Mouse (Mus musculus): Measurements from ENCODE around the gene Rell1. TPM values are rescaled to one million over a fixed set of nuclear protein-coding genes. Genes with fewer than 3 reads are reported as not detected.

The Rell1 gene
- polyA plus RNA-seq (2015; fragmentation: Nextera tagmentation; extraction: Ambion mirVana), result 13.0 and 15.4 TPM in 2 replicates

- Histone ChIP-seq H3K27ac (ENCODE audit: low read length) (no peak within 1 kb of the TSS), H3K36me3 (ENCODE audit: control insufficient read depth, insufficient read depth) (no peaks in the 10 kb centered on the region), H3K9me3 (ENCODE audit: control insufficient read depth, low read length) (no peaks in the 10 kb centered on the region), H3K4me1 (replicated peaks; ENCODE audit: control insufficient read depth, insufficient read depth, low read length) (peaks cover 22% of the 10 kb centered on the region), H3K27me3 (replicated peaks; ENCODE audit: control insufficient read depth, insufficient read depth, low read length) (no peaks in the 10 kb centered on the region), H3K4me3 (replicated peaks; ENCODE audit: low read length) (peak within 1 kb of the TSS; percentile 83), H3K9ac (replicated peaks; ENCODE audit: low read depth, low read length) (peak within 1 kb of the TSS; percentile 75), H3K4me2 (ENCODE audit: low read length) (peak within 1 kb of the TSS; percentile 79)
- peak; percentile 96 for ATAC-seq
- WGBS, result under 1% methylated on average over 63 of the region's 85 CpGs
Measured at GRCm38 (mm10) chr5:63968443-63969415, at the start of gene Rell1. Gene Rell1 (minus strand): TSS chr5:63968897.

DNA sequence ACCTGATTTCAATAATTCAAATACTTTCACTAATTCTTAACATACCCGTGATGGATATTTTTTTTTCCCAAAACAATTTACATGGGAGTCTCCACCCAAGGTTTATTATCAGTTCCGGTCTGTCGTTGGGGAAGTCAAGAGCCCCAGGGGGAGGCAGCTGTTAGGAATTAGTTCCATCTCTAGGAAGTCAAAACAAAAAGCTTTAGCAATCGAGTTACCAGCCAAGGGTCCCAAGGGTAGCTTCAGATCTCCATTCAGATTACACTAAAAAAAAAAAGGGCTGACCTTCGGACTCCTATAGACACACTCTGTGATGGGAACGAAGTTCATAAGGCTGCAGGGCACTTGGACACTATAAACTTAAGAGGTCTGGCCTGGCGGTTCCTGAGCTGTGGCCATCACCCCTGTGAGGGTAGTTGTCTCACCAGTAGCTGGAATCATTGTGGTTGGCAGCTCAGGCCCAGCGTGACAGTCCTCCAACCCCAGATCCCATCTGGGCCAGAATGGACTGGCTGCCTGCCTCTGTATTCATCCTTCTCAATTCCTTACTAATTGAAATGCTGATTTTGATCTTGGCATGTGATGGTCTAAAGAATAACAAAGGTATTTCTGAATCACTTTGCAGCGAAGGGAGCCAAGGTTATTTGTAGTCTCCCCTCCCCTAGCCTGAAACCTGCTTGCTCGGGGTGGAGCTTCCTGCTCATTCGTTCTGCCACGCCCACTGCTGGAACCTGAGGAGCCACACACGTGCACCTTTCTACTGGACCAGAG is 44.1 kb upstream of the Rell1 start:
- Histone ChIP-seq H3K27me3 (replicated peaks; ENCODE audit: control insufficient read depth, insufficient read depth, low read length) (no peaks in the 10 kb centered on the region), H3K9me3 (ENCODE audit: control insufficient read depth, low read length) (no peaks in the 10 kb centered on the region), H3K36me3 (ENCODE audit: control insufficient read depth, insufficient read depth) (no peaks in the 10 kb centered on the region), H3K4me3 (replicated peaks; ENCODE audit: low read length) (no peak overlapping the region), H3K9ac (replicated peaks; ENCODE audit: low read depth, low read length) (no peak overlapping the region), H3K27ac (ENCODE audit: low read length) (no peak overlapping the region), H3K4me1 (replicated peaks; ENCODE audit: control insufficient read depth, insufficient read depth, low read length) (no peaks in the 10 kb centered on the region), H3K4me2 (ENCODE audit: low read length) (no peak overlapping the region)
- 90% methylated on average over 11 of the region's 13 CpGs for WGBS
- ATAC-seq, result no peak

DNA sequence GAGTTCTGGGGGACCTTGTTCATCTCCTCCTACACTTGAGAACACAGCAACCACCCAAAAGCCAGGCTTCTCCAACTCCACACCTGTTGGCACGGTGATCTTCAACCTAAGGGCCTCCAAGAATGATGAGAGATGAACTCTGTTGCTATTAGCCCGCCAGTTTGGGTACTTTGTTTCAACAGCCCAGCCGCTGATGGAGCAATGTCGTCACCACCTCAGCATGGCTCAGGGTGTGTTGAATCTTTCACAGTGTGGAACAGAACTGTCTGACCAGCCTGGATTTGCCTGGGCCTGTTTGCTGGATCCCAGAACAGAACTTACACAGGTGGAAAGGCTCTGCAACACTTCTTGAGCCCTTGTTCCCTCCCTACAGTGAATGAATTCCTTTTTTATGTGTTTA is 37.9 kb upstream of the Rell1 start:
- 85% methylated on average over 4 of the region's 4 CpGs for WGBS
- H3K9ac ChIP-seq (replicated peaks; ENCODE audit: low read depth, low read length), result no peak overlapping the region
- ATAC-seq, result no peak
- no peak overlapping the region for H3K27ac ChIP-seq (ENCODE audit: low read length)
- H3K36me3 ChIP-seq (ENCODE audit: control insufficient read depth, insufficient read depth), result no peaks in the 10 kb centered on the region
- no peaks in the 10 kb centered on the region for H3K27me3 ChIP-seq (replicated peaks; ENCODE audit: control insufficient read depth, insufficient read depth, low read length)
- no peaks in the 10 kb centered on the region for H3K9me3 ChIP-seq (ENCODE audit: control insufficient read depth, low read length)
- H3K4me3 ChIP-seq (replicated peaks; ENCODE audit: low read length), result no peak overlapping the region
- H3K4me2 ChIP-seq (ENCODE audit: low read length), result no peak overlapping the region
- H3K4me1 ChIP-seq (replicated peaks; ENCODE audit: control insufficient read depth, insufficient read depth, low read length), result no peaks in the 10 kb centered on the region

GRCm38 (mm10) chr5:64003302-64003701 is 34.6 kb upstream of the Rell1 start:
- WGBS, result 92% methylated on average over 8 of the region's 8 CpGs
- no peaks in the 10 kb centered on the region for H3K27me3 ChIP-seq (replicated peaks; ENCODE audit: control insufficient read depth, insufficient read depth, low read length)
- ATAC-seq, result no peak
- H3K4me2 ChIP-seq (ENCODE audit: low read length), result no peak overlapping the region
- H3K36me3 ChIP-seq (ENCODE audit: control insufficient read depth, insufficient read depth), result no peaks in the 10 kb centered on the region
- no peaks in the 10 kb centered on the region for H3K4me1 ChIP-seq (replicated peaks; ENCODE audit: control insufficient read depth, insufficient read depth, low read length)
- no peak overlapping the region for H3K4me3 ChIP-seq (replicated peaks; ENCODE audit: low read length)
- no peak overlapping the region for H3K9ac ChIP-seq (replicated peaks; ENCODE audit: low read depth, low read length)
- no peaks in the 10 kb centered on the region for H3K9me3 ChIP-seq (ENCODE audit: control insufficient read depth, low read length)
- no peak overlapping the region for H3K27ac ChIP-seq (ENCODE audit: low read length)

DNA sequence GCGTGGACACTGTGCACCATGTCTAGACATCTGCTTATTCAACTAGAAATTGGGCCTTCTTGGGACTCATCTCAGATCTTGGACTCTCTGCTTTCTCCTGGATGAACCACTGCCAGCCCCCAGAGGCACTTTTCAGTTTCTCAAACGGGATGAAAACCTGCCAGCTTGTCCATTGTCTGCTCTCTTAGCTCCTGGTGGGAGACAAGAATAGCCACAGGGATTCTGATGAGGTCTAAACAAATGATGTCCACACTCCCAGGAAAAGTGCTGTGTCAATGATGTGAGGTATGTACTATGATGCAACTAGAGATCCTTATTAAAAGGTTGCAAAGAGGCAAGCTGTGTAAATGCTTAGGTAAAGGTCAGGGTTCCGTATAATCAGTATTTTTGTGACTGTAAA is 25.2 kb upstream of the Rell1 start:
- no peak for ATAC-seq
- 11% methylated on average over 3 of the region's 3 CpGs for whole genome bisulfite sequencing
- H3K9me3 ChIP-seq (ENCODE audit: control insufficient read depth, low read length), result no peaks in the 10 kb centered on the region

DNA sequence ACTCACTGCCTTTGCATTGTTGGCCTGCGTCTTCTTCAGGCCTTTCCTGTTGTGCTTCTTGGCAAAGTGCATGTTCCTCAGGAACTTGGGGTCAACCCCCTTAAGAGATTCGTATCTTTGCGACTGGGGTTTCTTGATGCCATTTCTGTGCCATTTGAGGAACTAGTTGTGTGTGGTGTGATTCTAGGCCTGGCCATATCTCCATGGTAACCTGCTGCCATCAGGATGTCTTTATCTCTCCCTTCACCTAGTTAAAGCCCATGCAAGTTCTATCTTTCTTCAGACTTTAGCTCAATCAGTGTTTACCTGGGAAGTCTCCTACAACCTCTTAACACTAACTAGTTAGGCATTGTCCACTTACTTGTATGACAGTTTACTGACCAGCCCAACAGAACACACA is 22.0 kb upstream of the Rell1 start:
- H3K4me2 ChIP-seq (ENCODE audit: low read length), result no peak overlapping the region
- WGBS, result 87% methylated on average over 3 of the region's 3 CpGs
- no peak overlapping the region for H3K9ac ChIP-seq (replicated peaks; ENCODE audit: low read depth, low read length)
- no peak for ATAC-seq
- no peak overlapping the region for H3K4me3 ChIP-seq (replicated peaks; ENCODE audit: low read length)
- H3K4me1 ChIP-seq (replicated peaks; ENCODE audit: control insufficient read depth, insufficient read depth, low read length), result peaks cover 4% of the 10 kb centered on the region
- H3K27me3 ChIP-seq (replicated peaks; ENCODE audit: control insufficient read depth, insufficient read depth, low read length), result no peaks in the 10 kb centered on the region
- H3K27ac ChIP-seq (ENCODE audit: low read length), result no peak overlapping the region
- H3K36me3 ChIP-seq (ENCODE audit: control insufficient read depth, insufficient read depth), result no peaks in the 10 kb centered on the region
- no peaks in the 10 kb centered on the region for H3K9me3 ChIP-seq (ENCODE audit: control insufficient read depth, low read length)

More for the DNA sequence above, 25.2 kb upstream of the Rell1 start:
- Histone ChIP-seq H3K9ac (replicated peaks; ENCODE audit: low read depth, low read length) (no peak overlapping the region), H3K4me3 (replicated peaks; ENCODE audit: low read length) (no peak overlapping the region), H3K4me1 (replicated peaks; ENCODE audit: control insufficient read depth, insufficient read depth, low read length) (no peaks in the 10 kb centered on the region), H3K36me3 (ENCODE audit: control insufficient read depth, insufficient read depth) (no peaks in the 10 kb centered on the region), H3K4me2 (ENCODE audit: low read length) (no peak overlapping the region), H3K27ac (ENCODE audit: low read length) (no peak overlapping the region), H3K27me3 (replicated peaks; ENCODE audit: control insufficient read depth, insufficient read depth, low read length) (no peaks in the 10 kb centered on the region)

DNA sequence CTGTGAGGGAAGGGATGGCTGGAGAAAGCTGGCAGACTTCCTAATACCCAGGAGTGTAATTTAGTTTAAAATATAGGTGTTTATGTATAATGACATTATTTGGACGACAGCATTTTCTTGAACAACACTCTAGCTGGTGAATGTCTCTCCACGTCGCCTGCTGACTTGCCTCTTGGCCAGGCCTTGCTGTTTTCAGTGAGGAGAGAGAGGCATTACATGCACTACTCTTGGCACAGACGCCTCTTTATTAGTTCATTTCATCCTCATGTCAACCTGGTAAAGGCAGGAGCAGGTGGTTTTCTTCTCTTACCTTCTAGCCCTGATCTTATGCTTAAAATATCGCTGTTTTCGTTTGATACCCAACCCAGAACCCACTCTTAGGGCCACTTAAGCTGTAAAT is 17.6 kb upstream of the Rell1 start:
- no peak for ATAC-seq
- no peak overlapping the region for H3K9ac ChIP-seq (replicated peaks; ENCODE audit: low read depth, low read length)

DNA sequence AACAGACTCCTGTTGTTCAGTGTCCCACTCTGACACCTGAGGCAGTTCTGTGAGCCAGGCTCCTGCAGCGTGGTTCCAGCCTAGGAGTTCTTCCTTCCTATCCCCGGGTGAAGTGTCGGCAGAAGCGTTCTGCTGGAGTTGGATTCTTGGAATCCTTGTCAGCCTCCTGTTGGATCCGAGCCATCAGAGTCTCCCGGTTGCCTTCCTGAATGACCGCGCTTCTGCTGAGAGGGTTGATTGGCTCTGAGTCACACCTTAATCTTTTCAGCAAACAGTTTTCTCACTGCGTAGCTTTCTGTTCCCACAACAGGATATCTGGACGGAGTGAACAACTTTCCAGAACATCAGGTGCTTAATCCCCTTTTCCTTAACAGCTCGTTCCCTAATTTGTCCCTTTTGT is 13.6 kb upstream of the Rell1 start:
- Histone ChIP-seq H3K27ac (ENCODE audit: low read length) (no peak overlapping the region), H3K4me3 (replicated peaks; ENCODE audit: low read length) (no peak overlapping the region), H3K27me3 (replicated peaks; ENCODE audit: control insufficient read depth, insufficient read depth, low read length) (no peaks in the 10 kb centered on the region), H3K4me1 (replicated peaks; ENCODE audit: control insufficient read depth, insufficient read depth, low read length) (peaks cover 4% of the 10 kb centered on the region), H3K4me2 (ENCODE audit: low read length) (no peak overlapping the region), H3K9me3 (ENCODE audit: control insufficient read depth, low read length) (no peaks in the 10 kb centered on the region), H3K9ac (replicated peaks; ENCODE audit: low read depth, low read length) (no peak overlapping the region), H3K36me3 (ENCODE audit: control insufficient read depth, insufficient read depth) (no peaks in the 10 kb centered on the region)
- WGBS, result 63% methylated on average over 11 of the region's 11 CpGs
- ATAC-seq, result no peak

More for the DNA sequence above, 17.6 kb upstream of the Rell1 start:
- no peaks in the 10 kb centered on the region for H3K27me3 ChIP-seq (replicated peaks; ENCODE audit: control insufficient read depth, insufficient read depth, low read length)
- no peak overlapping the region for H3K4me2 ChIP-seq (ENCODE audit: low read length)
- no peaks in the 10 kb centered on the region for H3K36me3 ChIP-seq (ENCODE audit: control insufficient read depth, insufficient read depth)
- WGBS, result 61% methylated on average over 6 of the region's 6 CpGs
- peaks cover 4% of the 10 kb centered on the region for H3K4me1 ChIP-seq (replicated peaks; ENCODE audit: control insufficient read depth, insufficient read depth, low read length)
- H3K27ac ChIP-seq (ENCODE audit: low read length), result no peak overlapping the region
- H3K9me3 ChIP-seq (ENCODE audit: control insufficient read depth, low read length), result no peaks in the 10 kb centered on the region
- H3K4me3 ChIP-seq (replicated peaks; ENCODE audit: low read length), result no peak overlapping the region

- no peak for ATAC-seq
- no peaks in the 10 kb centered on the region for H3K9me3 ChIP-seq (ENCODE audit: control insufficient read depth, low read length)
- no peaks in the 10 kb centered on the region for H3K36me3 ChIP-seq (ENCODE audit: control insufficient read depth, insufficient read depth)
- H3K4me2 ChIP-seq (ENCODE audit: low read length), result no peak overlapping the region
- H3K4me3 ChIP-seq (replicated peaks; ENCODE audit: low read length), result no peak overlapping the region
- no peak overlapping the region for H3K9ac ChIP-seq (replicated peaks; ENCODE audit: low read depth, low read length)
- H3K27ac ChIP-seq (ENCODE audit: low read length), result no peak overlapping the region
- peaks cover 22% of the 10 kb centered on the region for H3K4me1 ChIP-seq (replicated peaks; ENCODE audit: control insufficient read depth, insufficient read depth, low read length)
- 28% methylated on average over 2 of the region's 2 CpGs for WGBS
- no peaks in the 10 kb centered on the region for H3K27me3 ChIP-seq (replicated peaks; ENCODE audit: control insufficient read depth, insufficient read depth, low read length)
Measured at GRCm38 (mm10) chr5:63970991-63971390, 2.3 kb upstream of the Rell1 start.

Measured in forebrain, embryonic 16.5 days (tissue).